Mouse (Mus musculus) thymus, postnatal 25 days (tissue): ENCODE measurements at regions not wholly inside any gene's neighbourhood (a gene's known extent, or its start where the extent isn't known, plus 50 kb on each side); places are given as distances from the start of the nearest gene placed in this dataset.

ENCODE experiments used
- DNase-seq: peaks from one replicate; pipeline ENCODE4 v3.0.0; 2022

DNA sequence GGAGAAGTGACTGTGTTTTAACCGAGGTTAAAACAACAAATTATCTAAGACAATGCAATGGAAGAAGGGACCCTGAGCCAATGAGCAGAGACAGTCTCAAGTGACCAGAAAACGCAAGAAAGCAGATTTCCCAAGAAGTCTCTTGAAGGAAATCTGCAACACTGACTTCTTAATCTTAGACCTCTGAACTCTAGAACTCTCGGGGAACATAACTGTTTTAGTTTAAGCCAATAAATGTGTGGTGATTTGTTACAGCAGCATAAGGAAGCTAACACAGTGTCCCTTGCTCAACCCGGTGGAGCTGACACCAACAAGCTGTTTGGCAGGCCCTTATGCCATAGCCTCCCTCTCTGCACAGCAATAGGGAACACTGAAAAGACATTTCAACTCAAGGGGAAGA, 69.0 kb upstream of the Actbl2 start:
- DNase-seq = no peak

DNA sequence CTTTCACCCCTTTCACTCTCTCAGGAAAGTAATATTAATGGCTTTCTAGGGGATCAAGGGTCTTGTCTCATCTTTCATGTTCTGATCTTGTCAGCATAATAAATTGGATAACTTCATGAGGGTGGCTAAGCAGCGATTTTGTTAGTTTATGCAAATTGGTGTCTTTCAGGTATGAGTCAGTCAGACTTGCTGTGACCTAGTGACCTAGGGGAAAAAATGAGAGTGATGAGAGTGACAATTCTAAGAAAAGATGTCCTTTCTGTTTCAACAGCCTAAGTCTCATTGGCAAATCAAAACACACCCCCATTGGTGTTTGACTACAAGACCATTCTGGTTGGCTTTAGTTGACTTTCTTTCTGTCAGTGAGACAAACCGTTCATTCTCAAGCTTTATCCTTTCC, 68.0 kb upstream of the Actbl2 start:
- DNase-seq = no peak

GRCm38 (mm10) chr13:111193919-111194318, 60.9 kb upstream of the Actbl2 start:
- DNase-seq = no peak

GRCm38 (mm10) chr13:111194337-111194736, 60.5 kb upstream of the Actbl2 start:
- no peak for DNase-seq

DNA sequence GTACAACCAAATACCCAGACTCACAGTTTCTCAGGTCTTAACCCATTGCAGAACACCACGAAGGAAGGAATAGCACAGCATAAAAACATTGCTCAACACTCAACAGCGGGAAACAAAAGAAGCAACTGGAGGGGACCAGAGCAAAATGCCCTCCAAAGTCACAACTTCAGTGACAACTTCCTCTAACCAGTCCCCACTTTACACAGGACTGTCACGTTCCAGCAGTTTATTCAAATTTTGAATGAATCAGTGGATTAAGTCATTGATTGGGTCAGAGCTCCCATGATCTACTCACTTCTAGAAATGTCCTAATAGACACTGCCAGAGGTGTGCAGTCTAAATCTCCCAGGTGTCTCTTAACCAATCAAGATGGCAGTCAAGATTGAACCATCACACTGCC, 53.3 kb upstream of the Actbl2 start:
- no peak for DNase-seq

DNA sequence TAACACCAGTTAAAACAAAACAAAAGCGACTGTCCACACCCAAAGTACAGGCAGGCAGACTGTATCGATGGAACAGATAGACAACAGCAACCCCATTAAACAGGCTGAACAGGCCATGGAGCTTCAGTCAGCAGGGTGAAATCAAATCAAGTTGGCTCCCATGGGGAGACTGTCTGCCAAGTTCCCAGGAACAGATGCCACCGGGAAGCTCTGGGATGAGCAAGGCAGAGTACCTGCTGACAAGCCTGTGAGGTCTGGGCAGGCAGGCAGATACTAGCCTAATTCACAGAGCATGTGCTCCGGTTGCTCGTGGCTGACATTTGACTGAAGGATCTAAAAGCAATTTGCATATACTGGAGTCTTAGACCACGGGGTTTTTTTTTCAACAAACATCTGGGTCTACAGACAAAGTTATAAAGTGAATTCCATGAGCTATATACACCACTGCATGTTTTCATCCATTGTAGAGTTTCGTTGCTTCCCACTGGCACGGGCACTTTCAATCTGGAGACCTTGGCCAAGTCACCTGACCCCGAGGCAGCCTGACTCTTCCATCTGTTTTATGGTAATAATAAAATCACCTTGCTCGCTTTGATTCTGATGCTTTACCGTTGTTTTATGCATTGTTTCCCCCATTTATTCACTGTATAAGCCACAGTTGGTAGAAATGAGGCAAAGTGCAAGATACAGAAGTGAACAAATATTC, 50.1 kb upstream of the Actbl2 start:
- DNase-seq = no peak
